Mouse (Mus musculus): ENCODE measurements around the gene Slc22a23.

Slc22a23 gene

DNA sequence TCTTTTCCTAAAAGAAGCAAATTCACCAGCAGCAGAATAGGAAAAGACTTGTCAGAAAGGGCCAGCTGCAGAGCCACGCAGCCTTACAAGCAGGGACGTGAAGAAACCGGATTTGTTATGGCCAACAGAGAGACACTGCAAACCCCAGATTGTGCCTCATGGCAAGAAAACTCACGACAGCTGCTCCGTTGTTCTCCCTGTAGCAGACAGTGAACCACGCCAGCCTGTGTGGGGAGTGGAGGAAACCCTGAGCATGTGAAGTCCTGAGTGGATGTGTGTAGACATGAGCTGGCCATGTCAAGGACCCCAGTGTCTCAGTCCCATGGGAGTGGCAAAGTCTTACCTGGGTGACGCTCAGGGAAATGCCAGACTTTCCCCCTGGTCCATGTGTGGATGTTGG lies 208.4 kb downstream of the Slc22a23 start:
- in situ Hi-C loops (cut with MboI, MseI): no loop called here

GRCm38 (mm10) chr13:34134276-34134675 lies 210.7 kb downstream of the Slc22a23 start:
- in situ Hi-C loops (cut with MboI, MseI): loop anchor here (5.0 kb wide), 1 partner anchor 57 kb away; the partner anchor contains the start of gene Tubb2a

GRCm38 (mm10) chr13:34133326-34134071 lies 211.5 kb downstream of the Slc22a23 start:
- in situ Hi-C loops (cut with MboI, MseI): loop anchor here (5.0 kb wide), 1 partner anchor 56 kb away; the partner anchor contains the start of gene Tubb2a

- in situ Hi-C loops (cut with MboI, MseI): loop anchor here (5.0 kb wide), 1 partner anchor 56 kb away; the partner anchor contains the start of gene Tubb2a
These were observed 212.1 kb downstream of the Slc22a23 start for GRCm38 (mm10) chr13:34132875-34133274.

GRCm38 (mm10) chr13:34132299-34132698 lies 212.7 kb downstream of the Slc22a23 start:
- in situ Hi-C loops (cut with MboI, MseI): loop anchor here (5.0 kb wide), 1 partner anchor 55 kb away; the partner anchor contains the start of gene Tubb2a

GRCm38 (mm10) chr13:34131708-34132060 lies 213.3 kb downstream of the Slc22a23 start:
- in situ Hi-C loops (cut with MboI, MseI): loop anchor here (5.0 kb wide), 1 partner anchor 54 kb away; the partner anchor contains the start of gene Tubb2a

GRCm38 (mm10) chr13:34131011-34131707 lies 213.8 kb downstream of the Slc22a23 start:
- in situ Hi-C loops (cut with MboI, MseI): loop anchor here (5.0 kb wide), 1 partner anchor 54 kb away; the partner anchor contains the start of gene Tubb2a

DNA sequence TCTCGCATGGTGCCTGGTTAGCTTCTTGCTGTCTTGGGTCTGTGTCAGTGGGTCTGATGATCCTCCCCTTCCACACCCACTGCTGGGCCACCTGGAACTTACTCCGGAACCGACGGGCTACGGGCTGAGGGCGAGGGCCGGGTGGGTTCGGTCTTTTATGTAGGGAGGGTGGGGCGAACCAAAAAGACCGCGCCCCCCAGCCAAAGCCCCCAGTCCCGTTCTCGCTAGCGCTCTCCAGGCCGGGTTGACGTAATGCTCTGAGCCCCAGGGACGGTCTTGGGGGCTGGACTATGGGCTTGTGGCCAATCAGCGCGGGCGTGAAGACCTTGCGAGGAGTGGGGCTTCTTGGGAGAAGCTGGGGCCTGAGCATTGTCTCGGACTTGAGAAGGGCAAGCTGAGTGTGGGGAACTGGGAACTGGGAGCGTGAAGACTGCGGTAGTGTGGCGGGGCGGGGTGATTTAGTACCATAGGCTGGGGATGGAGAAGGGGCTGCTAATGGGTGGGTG lies 214.7 kb downstream of the Slc22a23 start, which contains the start of gene Tubb2b:
Gene Tubb2b (minus strand): TSS at position 241 of the 506 bp plus-strand sequence.
- in situ Hi-C loops (cut with MboI, MseI): loop anchor here (5.0 kb wide), 1 partner anchor 53 kb away; the partner anchor contains the start of gene Tubb2a

DNA sequence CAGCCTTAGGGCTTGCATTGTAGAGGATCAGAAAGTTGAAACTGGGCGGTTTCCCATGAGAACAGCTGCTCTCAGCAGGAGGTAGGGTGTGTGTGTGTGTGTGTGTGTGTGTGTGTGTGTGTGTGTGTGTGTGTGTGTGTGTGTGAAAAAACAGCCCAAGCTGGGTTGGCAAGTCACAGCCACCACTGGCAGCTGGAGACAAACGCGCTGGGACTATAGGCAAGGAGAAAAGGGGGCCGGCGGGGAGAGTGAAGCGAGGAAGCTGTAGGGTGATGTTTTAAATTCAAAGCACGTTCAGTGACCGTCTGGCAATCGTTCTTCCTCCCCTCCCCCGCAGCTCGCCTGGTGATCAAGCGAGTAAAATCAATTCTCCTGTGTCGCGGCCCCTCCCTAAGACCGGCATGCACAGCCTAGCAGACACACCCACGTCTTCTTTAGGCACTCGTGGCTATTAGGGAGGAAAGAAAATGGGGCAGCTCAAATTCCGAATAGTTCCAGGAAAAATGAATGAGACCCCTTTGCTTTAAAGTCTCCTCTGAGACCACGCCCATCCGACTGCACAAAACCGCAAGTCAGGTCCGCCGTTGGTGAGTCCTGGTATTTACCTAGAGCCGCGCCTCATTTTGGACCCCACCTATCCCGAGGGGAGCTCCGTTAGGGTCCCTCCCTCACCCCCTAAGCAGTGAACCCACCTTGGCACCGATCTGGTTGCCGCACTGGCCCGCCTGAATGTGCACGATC lies 215.3 kb downstream of the Slc22a23 start:
- in situ Hi-C loops (cut with MboI, MseI): loop anchor here (5.0 kb wide), 1 partner anchor 52 kb away; the partner anchor contains the start of gene Tubb2a

All from T-helper 2 cell (primary cell).